Mouse (Mus musculus) common myeloid progenitor, adult 5-6 weeks (primary cell): ENCODE measurements around the gene Pcbp1. TPM values are rescaled to one million over a fixed set of nuclear protein-coding genes. Genes with fewer than 3 reads are reported as not detected.
"Not testable (repeated sequence)": the region's sequence is repeated elsewhere in the genome, so short reads cannot be mapped to it uniquely, and the experiment has no call there.

Experiments used
- ATAC-seq: replicated peaks from 2 replicates; pipeline ENCODE4 v1.8.0; 2016; ENCODE audit warnings: low read depth, mild to moderate bottlenecking, moderate TSS enrichment, inconsistent platforms; ENCODE audit not compliant: poor library complexity, severe bottlenecking
- total RNA-seq: library from RNA; stranded (forward); fragments of 200-1000, 187-1606 nt; gene quantifications from 2 replicates; pipeline ENCODE4 v1.2.3, GENCODE M21; 2017

Pcbp1 gene
- total RNA-seq, 1 experiment from 2014 or later, result 172 TPM

DNA sequence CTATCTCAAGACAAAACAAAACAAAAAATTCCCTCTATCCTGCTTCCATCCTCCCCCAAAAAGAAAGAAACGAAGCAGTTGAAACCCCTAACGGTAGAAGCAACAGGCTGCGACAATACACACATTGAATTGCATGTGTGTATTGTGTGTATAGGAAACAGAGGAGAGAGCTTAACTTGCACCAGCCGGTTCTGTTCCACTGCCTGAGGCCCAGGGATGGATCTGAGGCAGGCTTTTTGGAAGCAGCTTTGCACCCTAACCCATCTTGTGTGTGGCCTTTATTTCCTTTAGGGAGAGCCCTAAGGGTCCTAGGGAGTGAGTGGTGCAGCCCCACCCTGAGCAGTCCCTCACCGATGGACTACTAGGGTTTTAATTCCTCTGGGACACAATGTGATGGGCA lies 29.5 kb downstream of the Pcbp1 start:
- ATAC-seq, result no peak

DNA sequence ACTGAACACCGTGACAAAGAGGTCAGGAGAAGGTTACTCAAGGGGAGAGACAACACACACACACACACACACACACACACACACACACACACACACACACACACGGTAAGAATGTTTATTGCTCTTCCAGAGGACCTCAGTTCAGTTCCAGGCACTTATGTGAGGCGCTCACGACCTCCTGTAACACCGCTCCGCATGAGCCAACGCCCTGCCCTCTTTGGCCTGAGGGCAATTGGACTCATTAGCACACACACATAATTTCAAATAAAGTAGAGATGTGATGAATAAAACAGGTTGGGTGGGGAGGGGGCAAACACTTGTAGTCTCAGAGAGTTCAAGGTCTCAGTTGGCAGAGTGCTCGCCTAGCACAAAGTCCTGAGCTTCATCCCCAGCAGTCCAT lies 30.0 kb downstream of the Pcbp1 start:
- no peak for ATAC-seq

DNA sequence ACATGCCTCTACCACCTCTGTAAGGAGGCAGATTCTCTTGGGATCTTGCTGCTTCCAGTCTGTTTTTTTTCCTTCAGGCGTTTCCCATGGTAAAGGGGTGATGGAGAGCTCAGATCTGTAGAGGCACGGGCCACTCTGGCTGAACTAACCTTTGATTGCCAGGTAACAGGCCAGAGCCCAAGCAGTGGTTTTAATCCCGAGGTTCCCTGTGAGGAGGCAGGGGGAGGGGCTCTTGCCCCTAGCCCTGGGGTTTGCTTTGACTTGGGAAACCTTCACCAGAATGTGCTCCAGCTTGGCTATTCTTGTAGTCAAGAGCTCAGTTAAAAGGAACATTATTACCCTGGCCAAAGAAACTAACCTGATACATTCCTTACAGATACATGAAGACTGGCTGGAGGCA lies 30.5 kb downstream of the Pcbp1 start:
- no peak for ATAC-seq

GRCm38 (mm10) chr6:86494767-86495166 lies 31.4 kb downstream of the Pcbp1 start:
- no peak for ATAC-seq

GRCm38 (mm10) chr6:86493469-86494263 lies 32.5 kb downstream of the Pcbp1 start:
- ATAC-seq, result peak; percentile 76

GRCm38 (mm10) chr6:86490413-86490812 lies 35.7 kb downstream of the Pcbp1 start:
- ATAC-seq, result not testable (repeated sequence)

GRCm38 (mm10) chr6:86489945-86490344 lies 36.2 kb downstream of the Pcbp1 start:
- ATAC-seq, result no peak

DNA sequence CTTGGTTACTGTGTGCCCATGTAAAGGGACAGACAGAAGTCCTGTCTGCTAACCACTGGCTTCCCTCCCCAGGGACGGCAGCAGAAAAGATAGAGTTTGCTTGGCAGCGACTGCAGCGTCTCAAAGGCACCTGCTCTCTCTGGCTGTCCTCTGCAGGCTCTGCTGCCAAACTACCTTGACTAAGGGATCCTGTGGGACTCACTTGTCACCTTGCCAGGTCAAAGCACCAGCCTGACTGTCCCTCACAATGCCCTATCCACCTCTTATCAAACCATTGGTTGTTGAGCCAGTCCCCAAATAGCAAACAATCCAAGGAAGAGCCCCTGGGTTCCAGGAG lies 38.0 kb downstream of the Pcbp1 start:
- no peak; the same call in 1 of the 2 replicates for ATAC-seq

- peak; percentile 91 for ATAC-seq
Measured at GRCm38 (mm10) chr6:86487358-86488148, 38.6 kb downstream of the Pcbp1 start.

GRCm38 (mm10) chr6:86485943-86486640 lies 40.0 kb downstream of the Pcbp1 start:
- no peak for ATAC-seq

DNA sequence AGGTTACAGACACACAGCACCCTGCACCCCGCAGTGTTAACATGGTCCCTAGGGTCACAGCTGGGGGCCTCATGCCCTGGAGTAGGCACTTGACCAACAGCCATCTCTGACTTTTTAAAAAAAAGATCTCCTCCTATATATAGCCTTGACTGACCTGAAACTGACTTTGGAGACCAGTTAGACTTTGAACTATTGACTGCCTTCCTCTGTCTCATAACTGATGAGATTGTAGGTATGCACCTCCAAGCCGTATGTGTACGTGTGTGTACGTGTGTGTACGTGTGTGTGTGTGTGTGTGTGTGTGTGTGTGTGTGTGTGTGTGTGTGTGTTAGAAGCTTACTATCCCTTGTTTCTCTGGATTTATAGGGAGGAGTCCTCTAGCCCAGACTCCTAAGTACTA lies 44.2 kb downstream of the Pcbp1 start:
- ATAC-seq, result no peak

- ATAC-seq, result peak; percentile 43
Measured at GRCm38 (mm10) chr6:86480189-86480831, 45.8 kb downstream of the Pcbp1 start.

- ATAC-seq, result no peak
Measured at GRCm38 (mm10) chr6:86479816-86480188, 46.3 kb downstream of the Pcbp1 start.

DNA sequence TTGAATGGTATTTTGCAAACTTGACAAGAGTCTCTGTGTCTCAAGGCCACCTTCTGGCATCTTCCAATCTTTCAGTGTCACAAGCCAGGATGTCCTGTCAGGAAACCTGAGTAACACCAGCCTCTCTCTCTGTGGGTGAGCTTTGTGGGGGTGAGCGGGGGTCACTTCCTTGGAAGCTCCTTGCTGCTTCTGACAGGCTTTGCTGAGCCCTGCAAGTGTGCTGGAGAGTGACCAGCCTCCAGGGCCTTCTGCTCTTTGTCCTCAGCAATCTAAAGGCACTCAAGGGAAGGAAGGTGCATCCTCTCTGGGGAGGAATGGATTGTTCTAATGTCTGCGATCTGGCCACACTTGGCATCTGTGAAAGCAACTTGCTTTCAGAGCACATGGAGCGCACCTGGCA lies 46.8 kb downstream of the Pcbp1 start:
- peak; percentile 33; the same call in 1 of the 2 replicates for ATAC-seq

DNA sequence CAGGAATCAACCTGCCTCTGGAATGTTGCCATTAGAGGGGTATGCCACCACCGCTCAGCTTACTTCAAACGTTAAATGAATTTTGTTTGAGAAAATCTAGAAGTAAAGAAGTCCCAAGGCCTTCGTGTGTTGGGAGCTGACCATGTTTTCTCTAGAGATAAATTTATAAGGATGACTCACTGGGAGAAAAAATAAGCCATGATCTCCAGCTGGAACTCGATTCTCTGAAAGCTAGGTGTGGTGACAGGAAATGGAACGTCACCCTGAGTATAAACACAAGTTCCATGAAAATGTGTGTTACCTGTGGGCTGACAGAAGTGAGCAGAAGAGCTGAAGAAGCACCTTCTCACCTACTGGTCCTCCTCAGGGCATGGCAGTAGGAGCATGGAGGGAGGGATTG lies 49.2 kb downstream of the Pcbp1 start:
- no peak for ATAC-seq

- ATAC-seq, result no peak
Measured at GRCm38 (mm10) chr6:86475462-86476167, 50.5 kb downstream of the Pcbp1 start.

DNA sequence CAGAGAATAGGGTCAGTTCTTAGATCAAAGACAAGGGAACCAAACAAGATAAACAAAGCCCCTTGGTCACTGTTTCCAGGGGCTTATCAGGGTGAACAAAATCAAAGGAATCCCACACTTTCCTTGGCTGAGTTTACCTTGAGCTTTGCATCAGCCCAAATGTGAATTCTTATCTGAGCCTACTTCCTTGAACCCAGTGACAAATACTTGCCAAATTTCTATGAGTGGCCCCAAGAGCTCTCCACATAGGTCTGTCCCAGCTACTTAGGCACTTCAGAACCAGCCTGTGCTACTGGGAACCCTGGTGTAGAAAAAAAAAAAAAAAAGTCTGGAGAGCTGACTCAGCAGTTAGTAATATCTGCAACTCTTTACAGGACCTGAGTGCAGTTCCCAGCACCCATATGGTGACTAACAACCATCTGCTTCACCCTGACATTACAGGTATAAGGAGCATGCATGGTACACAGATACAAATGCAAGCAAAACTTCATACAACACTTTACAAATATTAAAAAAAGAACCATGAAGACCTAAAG lies 51.4 kb downstream of the Pcbp1 start:
- no peak for ATAC-seq
